Mouse (Mus musculus) embryo, embryonic 11 days (tissue): ENCODE measurements around the gene Aqp11.

ENCODE experiments used
- DNase-seq: peaks from one replicate; pipeline ENCODE4 v3.0.0-alpha.2; 2015

The Aqp11 gene

DNA sequence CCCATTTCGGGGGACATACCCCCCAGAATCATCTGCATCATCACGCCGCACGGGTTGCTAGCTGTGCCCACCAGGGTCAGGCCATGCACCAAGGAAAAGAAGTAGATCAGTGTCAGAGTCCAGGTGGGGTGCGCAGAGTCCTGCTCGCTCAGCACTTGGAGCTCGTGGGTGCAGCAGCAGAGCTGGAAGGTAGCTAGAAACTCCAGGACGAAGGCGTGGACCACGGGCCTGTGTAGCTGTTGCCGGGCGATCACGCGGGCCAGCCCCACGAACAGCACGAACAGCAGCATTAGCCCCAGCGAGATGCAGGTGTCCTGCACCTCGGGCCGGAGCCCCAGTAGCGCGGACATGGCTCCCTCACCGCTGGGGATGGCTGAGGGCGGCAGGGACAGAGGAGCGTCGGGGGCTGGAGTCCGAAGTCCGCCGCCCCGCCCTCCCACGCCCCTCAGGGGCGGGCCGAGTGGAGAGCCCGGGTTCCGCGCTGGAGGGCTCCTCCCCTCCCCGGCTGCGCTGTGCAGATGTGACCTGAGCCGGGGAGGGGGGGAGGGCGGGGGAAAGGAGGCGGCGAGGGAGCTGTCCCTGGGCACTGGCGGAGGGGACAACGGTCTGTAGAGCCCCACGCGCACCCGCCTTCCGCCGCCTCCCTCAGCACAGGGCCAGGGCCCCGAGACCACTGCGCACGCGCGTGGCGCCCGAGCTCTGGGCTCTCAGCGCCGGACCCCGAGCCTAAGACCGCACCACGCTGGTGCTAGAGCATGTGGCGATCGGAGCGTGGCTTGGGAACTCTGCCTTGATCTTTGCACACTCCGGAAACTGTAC lies at the start of gene Aqp11:
Aqp11 (minus strand) TSS at position 652 of the 819 bp plus-strand sequence.
- DNase-seq = peak; percentile 95

DNA sequence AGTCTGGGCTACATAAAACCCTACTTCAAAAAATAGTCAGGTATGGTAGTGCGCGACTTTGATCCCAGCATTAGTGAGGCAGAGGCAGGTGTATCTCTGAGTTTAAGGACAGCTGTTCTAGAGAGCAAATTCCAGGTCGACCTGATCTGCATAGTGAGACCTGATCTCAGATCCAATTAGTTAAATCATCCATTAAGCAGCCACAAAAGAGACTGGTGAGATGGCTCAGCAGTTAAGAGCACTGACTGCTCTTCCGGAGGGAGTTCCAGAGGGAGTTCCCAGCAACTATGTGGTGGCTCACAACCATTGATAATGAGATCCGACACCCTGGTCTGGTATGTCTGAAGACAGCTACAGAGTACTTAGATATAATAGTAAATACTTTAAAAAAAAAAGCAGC lies 45.4 kb upstream of the Aqp11 start:
- no peak for DNase-seq

DNA sequence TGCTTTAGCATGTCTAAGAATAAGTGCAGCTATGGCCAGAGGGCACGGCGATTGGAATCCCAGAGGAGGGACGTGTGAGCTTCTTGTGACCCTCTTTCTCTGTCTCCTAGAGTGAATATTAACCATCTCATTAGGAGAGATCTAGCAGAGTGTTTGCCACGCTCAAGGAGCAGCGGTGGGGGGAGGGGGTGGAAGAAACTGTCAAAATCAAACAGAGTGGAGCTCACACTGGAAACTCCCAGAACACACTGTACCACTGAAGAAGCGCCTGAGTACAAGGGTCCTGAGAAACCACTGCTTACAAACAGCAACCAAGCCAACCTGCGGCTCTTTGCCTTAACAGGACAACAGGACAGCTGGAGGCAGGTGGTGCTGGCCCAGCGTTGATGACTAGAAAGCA lies 43.4 kb upstream of the Aqp11 start:
- no peak for DNase-seq

DNA sequence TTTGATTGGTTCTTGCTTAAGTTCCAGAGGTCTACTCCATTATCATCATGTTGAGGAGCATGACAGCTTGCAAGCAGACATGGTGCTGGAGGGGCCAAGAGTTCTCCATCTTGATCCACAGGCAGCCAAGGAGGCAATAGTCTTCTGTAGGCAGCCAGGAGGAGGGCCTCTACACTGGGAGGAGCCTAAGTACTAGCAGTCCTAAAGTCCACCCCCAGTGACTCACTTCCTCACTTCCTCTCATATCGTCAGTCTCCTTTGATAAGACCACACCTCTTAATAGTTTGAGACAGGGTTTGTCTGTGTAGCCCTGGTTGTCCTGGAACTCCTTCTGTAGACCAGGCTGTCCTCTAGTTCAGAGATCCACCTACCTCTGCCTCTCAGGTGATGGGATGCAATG lies 42.7 kb upstream of the Aqp11 start:
- DNase-seq = no peak

DNA sequence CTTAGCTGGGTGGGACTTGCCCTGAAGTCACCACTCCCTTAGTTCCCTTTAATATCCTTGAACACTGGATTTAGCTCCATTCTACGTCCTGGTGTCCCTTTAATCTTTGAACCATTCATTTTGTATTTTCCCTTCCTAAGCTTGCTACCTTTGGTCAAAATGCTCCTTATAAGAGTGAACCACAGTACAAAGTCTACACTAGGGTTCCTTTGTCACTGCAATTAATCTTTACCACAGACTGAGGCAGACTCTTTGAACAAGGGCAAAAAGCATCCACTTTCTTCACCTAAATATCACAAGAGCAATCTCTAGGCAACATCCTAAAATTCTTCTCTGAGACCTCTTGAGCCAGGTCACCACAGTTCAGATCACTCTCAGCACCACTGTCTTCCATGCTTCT lies 42.1 kb upstream of the Aqp11 start:
- DNase-seq = no peak

DNA sequence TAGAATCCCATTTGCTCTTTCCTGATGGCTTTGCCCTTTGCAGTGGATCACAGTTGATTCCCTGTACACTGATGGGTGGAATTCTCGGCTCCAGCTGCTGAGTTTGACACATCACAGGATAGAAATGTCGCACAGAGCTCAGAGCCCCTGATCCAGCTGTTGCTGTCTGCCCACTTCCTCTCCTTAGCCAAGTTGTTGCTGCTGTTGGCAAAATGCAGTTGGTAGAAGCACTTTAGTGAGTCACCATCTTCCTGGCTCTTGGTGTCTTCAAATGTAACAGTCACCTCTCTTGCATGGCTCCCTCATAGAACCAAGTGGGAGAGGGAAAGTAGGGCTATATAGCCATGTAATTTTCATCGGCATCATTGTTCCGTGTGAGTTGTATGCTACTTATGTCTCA lies 39.1 kb upstream of the Aqp11 start:
- DNase-seq = no peak

DNA sequence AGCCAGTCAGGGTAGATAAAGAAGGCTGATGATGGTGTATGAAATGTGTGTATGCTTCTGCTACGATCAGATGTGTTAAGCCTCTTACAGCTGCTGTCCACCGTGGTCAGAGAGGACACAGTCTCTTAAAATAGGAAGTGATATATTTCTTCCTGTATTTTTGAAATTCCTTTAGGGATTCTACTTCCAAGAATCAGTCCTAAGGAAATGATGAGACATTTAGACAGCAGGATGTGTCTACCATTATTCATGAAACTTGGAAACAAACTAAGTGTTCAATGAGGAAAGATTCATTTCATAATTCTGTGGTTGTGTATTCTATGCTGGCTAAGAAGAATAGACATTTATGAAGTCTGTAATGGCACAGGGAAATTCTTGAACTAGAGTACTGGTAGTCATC lies 37.8 kb upstream of the Aqp11 start:
- no peak for DNase-seq

DNA sequence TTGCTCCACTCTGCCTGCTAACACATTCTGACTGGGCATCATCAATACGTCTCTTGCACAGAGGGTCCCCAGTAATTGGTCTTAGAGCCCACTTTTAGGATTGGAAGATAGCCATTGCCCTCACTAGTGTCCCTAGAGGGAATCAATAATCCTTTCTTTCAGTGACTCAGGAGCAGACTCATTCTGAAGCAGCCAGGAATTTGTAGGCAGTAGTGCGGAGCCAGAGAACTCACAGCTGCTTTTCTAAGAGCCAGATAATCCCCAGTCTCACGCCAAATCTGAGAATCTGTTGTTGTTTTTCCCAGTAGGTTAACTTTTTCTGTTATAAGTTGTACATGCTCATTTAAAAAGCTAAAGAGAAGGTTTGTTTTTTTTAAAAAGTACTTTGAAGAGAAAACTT lies 37.3 kb upstream of the Aqp11 start:
- no peak for DNase-seq

DNA sequence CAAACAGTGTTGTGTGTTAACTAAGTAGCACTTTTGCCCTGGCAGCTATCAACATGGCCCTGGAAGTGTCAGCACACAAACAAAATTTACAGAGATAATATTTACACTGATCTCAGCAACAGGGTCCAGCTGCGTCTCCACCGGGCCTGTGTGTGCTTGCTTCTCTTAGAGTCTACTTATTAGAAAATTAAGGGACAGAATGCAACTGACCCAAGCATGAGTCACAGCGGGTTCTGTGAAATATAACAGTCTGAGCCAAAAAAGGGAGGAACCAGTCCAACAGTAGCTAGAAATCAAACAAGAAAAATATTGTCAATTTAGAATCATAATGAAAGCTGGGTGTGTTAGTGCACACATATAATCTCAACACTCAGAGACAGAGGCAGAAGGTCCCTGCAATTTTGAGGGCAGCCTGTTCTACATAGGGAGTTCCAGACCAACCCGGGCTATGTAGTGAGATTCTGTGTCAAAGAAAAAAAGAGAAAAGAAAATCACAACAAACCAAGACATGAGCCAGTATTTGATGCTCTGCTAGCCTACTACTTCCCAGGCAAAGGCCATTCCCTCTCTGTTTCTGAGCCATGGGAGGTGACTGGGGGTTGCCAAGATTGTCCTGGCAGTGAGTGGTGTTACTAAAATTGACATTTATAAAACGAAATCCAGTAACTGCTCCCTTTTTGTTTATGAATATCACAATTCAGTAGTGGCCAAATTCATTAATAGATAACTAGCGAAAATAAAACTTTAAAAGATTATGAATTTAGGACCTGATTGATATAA lies 32.9 kb upstream of the Aqp11 start:
- DNase-seq = no peak

DNA sequence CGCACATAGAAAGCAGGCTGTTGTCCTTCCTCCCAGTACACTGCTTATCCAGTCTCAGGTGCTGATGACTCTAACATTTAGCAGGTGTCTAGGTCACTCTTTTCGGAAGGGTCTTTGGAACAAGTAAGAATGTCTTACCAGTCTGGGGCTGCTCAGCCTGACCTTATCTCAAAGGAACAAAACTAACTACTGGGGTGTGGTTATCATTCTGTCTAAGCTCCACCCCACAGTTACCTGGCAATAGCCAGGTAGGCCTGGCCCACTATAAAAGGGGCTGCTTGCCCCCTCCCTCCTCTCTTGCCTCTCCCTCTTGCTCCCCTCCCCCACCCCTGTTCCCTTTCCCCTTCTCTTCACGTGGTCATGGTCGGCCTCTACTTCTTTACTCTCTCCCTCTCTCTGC lies 30.9 kb upstream of the Aqp11 start:
- DNase-seq = no peak

DNA sequence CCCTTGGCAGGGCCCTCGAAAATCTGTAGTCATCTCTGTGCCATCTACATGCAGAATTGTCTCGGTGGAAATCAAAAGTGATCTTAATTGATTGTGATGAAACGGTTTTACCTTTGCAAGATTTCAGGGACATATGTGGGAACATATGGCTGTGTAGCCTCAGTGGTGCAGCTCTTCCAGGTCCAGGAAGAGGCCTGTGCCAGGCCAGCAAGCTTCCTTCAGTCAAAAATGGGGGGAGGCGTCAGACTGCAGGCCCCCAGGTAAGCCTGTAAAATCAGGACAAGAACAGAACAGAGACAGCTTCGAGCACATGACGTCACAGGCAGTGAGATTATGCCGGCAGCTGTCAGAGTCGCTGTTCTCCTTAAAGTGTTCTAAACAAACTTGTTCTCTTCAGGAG lies 29.8 kb upstream of the Aqp11 start:
- DNase-seq = no peak

DNA sequence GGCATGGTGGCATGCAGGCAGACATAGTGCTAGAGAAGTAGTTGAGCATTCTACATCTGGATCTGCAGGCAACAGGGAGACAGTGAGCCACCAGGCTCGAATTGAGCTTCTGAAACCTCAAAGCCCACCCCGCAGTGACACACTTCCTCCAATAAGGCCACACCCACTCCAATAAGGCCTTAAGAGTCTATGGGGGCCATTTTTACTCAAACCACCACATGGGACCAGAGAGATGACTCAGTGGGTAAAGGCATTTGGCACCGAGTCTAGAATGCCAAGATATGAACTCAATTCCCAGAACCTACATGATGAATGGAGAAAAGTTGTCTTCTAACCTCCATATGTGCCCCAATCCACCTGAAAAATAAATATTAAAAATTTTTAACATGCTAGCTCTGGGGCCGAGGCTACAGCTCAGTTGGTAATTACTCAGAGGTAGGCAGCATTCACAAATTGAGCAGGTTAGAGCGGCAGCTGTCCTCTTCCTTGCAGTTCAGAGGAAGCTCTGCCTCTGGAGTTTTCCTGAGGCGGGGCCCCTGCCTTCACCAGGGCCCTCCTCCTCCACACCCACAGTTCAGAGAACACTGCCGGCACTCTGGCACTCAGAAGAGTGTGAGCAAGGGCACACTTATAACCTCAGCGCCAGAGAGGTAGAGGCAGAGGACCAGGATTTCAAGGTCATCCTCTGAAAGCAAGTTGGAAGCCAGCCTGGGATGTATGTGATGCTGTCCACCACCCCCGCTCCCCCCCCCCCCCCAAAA lies 28.5 kb upstream of the Aqp11 start:
- DNase-seq = no peak

DNA sequence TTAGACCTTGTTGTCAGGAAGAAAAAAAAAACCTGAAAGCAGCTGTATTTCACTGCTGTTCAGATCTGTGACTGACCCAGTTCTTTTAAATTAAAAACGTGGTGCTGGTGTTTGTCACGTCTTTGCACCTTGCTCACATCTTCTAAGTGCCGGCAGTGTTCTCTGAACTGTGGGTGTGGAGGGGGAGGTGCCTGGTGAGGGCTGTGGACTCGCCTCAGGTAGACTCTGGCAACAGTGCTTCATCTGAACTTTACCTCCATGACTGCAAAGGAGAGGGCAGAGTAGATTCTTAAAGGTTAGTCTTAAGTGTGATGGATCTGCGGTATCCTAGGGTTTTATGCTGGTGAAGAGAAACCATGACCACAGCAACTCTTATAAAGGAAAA lies 27.9 kb upstream of the Aqp11 start:
- DNase-seq = no peak

DNA sequence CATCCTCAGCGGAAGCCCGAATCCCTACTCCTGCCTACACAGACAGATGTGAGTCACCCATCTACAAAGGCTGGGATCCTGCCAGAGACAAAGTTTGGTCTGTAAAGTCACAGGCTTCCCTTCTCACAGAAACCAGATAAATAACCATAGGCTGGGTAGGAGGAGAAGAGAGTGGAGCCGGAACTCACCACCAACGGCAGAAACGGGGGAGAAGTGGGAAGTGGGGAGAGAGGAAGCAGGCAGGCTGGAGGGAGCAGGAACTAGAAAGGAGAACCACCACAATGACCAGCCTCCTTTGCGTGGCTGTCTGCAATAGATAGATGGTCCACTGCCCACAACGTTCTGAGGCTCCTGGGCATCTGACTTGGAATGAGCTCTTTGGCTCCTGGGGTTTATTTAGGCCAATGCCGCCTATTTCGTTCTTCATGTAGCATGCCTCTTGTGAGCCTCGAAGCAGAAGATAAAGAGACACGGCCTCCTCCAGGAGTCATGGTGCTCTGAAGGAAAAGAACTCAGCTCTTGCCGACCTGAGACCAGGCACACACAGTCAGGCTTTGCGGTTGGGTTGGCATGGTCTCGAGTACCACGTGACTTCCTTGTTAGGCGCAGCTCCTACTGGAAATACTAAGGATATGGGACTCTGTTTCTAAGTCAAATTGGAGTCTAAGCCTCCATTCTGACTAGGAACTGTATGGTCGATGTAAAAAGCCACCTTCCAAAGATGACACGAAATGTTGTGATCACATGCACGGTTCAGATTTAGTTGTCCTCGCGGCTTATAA lies 27.3 kb upstream of the Aqp11 start:
- DNase-seq = no peak

DNA sequence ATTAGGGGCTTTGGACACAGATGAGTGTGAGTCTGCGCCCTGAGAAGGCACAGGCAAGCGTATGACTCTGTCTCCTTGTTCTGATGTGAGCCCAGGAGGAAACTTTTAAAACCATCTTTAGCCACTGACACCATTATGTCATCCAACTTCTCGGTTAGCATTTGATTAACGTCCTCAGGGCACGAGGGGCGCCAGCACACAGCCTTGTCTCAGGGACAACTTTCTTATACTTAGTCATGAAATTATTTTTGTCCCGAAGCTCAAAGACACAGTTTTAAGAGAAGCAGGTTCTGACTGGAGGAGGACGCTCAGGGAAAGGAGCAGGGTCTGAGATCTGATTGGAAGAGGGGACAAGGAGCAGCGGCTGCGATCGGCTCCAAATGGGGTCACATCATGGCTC lies 26.5 kb upstream of the Aqp11 start:
- no peak for DNase-seq

DNA sequence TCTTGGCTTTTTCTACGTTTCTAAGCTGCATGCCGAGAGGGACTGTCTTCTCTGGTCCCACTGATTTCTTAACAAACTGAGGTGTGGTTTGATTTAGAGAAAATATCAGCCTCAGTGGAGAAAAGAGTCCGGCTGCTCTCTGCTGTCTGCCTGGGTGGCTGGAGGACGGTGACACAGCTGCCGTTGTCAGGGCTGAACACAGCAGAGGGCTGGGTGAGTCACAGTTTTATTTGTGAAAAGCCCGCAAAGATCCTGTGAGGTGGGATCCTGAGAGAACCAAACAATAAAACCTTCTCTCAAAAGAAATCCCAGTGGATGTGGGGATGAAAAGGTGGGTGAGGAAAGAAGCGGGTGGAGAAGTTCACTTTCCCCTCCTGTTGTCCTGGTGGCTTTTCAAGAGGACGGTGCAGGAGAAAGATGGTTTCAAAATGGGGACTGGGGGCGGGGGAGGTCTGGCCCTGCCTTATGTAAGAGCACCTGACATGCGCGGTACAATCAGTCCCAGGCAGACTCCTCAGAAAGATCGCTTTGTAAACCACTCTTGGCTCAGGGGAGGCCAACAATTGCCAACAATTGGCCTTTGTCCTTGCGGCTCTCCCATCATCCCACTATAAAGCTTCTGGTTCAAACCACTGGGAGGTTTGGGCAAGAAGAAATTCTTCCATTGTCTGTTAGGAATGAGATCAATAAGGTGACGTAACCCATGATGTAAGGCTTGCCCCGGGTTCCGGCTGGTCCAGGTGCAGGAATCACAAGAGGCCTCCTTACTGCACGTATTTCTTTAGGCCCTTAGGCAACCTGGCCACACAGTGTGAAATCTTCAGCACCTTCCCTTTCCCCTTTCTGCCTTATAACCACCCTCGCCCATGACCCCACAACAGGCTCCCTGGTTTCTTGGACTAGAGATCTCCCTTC lies 19.1 kb upstream of the Aqp11 start:
- DNase-seq = peak; percentile 46

DNA sequence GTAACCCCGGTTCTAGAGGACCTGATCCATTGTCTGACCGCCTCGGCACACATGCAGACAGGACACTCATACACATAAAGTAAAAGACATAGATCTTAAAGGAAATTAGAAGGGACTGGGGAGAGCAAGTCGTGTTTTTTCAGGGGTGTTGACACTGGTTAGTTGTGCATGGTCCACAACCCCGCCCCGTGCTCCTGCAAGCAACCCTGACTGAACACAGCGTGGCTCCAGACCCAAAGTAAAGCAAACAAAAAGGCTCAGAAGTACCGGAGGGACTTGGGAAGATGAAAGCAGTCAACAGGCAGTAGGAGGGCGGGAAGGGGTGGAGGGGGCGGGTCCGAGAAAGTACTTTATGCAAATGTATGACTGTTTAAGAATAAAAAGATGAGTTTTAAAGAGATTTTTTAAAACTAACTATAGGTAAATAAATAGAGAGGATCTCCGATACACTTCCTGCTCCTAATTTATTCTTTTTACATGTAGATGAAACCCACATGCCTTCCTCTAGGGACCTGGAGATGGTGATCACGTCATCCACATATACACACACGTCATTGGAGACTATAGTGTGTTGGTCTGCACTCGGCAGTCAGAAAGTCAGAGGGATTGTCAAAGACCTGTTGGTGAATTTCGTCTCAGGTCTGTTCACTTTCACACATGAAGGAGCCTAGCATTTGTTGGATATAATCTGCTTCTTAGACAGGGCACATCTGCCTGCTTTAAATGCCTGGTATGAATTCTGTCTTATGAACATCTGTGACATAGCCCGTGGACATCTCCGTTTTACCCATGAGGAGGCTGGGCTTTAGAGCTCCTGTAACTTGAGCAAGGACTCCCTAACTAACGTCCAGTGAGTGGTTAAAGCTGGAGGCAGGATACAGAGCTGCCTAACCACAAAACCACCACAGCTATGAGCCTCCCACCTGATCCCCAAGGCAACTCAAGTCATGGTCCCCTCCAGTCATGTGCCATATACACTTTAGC lies 11.4 kb upstream of the Aqp11 start:
- DNase-seq = peak; percentile 34

DNA sequence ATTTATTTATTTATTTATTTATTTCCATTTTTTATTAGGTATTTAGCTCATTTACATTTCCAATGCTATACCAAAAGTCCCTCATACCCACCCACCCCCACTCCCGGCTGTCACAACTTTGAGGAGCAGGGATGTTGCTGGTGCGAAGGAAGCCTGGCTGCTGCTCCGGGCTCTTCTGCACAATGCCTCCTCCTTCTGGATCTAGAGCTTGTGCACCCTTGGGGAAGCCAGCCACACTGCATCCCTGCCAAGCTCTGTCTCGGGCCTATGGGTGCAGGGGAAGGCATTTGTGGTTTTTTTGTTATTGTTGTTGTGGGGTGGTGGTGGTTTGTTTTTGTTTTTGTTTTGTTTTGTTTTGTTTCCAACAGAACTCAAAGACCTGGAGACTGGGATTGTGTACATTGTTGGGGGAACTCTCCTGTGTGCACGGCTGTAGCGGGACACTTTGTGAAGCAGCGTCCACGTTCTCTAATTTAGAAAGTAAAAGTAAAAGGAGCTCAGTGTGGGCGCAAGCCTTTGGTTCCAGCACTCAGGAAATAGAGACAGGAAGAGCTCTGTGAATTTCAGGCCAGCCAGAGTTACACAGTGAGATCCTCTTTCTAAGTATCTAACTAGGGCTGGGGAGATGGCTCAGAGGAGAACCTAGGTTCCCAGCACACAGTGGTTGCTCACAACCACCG lies 10.6 kb upstream of the Aqp11 start:
- DNase-seq = peak; percentile 30

DNA sequence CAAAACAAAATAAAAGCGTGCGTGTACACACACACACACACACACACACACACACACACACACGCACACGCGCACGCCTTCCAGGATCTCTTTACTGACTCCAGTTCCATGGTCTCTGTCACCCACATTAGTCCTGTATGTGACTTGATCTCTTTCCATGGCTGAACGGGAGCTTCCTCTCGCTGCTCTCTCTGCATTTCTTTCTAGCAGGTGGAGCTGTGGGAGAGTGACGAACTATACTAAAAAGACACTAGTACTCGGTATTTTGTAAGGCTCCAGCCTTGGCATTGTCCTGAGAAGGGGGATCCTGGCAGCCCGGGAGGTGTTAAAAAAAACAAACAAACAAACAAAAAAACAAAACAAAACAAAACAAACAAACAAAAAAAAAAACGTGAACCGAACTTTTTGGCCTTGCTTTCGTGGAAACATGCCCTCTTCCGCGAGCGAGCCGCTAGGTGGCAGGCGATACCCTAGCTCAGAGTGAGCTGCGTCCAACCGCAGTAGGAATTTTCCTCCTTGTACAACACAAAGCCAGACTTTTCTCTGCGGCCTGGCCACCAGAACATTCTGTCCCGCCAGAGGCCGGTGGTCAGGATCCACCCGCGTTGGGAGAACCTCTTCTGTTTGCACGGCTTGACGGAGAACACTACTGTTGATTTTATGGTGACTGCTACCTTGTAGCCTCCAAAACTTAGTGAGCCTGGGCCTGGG lies 9.9 kb upstream of the Aqp11 start:
- DNase-seq = peak; percentile 91
